Mouse (Mus musculus): ENCODE measurements at regions not wholly inside any gene's neighbourhood (a gene's known extent, or its start where the extent isn't known, plus 50 kb on each side); places are given as distances from the start of the nearest gene placed in this dataset.

DNA sequence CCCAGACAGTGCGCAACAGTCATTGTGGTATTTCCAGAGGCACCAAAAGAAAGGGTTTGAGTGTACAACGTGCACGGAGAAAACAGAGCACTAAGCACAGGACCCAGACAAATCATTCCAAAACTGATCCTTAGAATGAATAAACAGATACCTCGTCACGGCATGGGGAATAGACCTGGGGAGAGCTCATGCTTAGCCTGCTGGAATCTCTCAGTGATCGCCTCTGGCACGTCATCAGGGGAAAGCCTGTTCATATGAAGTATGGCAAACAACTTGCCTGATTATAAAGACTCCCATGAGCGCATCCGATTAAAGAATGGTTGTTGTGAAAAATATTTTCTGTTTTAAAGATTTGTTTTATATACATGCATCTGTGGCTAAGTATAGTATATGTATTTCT lies 86.9 kb upstream of the Dapk1 start:
- DNase-seq (ENCODE audit: low read depth), result no peak

DNA sequence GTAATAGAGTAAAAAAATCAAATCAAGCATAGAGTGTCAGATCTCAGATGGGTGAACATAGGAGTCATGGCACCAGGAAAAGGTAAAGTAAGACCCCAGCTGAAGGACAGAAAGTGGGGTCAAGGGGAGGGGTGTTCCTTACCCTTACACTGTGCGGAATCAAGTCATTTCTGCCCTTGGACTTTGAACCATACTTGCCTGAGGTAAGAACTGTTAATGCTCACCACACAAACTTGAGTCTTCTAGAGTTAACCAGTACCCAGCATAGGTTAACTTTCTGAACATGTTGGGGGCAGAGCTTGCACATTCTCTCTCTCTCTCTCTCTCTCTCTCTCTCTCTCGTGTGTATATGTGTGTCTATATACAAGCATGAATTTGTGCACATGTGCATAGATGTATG lies 83.7 kb upstream of the Dapk1 start:
- DNase-seq (ENCODE audit: low read depth), result no peak

DNA sequence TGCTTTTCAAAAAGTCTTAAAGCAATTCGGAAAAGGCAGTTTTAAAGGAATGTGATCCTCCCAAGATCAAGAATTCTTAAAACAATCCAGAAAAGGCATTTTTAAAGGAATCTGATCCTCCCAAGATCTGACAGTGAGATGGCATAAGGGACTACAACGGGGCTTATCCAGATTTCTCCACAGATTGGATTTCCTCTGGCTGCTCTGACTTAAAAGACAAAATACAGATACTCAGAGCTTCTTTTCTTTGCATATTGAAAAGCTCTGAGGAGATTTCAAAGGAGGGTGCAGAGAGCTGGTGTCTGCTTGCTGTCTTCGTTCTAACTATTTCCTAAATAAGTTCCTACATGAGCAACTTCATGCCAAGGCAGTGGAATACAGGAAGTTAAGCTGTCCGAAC lies 82.0 kb upstream of the Dapk1 start:
- no peak for DNase-seq (ENCODE audit: low read depth)

DNA sequence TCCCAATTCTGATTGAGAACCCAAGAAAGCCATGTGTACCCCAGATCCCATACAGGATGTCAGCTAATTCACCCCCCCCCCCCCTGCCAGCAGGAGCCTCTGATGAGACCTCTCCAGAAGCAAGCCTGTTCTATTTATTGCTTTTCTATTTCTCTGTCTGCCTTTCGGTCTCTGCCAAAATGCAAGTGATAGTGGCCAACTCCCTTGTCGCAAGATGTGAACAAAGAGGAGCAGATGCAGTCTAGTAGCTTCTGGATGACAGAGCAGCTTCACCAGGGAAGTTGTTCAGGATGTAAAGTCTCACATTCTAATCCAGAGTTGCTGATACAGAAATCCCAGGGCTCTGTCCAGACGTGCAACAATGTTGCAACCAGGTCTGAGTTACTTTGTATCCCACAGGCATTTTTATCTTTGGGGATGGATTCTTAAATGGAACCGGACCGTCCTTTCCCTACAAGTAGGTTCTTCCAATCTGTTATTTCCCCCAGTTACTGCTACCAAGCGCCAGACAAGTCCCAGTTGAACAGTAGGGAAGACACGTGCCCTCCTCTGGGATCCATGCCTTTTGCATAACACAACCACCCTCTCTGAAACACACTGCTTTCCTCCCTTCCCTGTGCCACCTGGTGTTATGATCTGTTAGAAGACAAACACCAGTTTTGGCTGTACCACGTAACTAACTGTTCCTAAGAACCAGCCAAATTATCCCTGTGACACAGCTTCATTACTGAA lies 78.9 kb upstream of the Dapk1 start:
- DNase-seq (ENCODE audit: low read depth), result no peak

DNA sequence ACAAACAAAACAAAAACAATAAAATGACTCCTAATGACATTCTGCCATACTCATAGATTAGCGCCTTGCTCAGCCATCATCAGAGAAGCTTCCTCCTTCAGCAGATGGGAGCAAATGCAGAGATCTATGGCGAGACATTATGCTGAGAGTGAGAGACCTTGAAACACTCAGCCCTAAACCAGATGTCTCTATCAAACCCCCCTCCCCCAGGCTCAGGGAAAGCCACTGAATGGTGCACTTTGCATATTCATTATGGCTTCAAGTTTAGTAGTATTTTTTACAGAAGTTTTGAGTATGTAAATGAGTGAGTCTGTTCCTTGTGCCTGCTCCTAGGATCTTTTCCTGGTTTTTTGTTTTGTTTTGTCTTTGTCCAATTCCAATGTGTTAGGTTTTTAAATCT lies 73.9 kb upstream of the Dapk1 start:
- no peak for DNase-seq (ENCODE audit: low read depth)

DNA sequence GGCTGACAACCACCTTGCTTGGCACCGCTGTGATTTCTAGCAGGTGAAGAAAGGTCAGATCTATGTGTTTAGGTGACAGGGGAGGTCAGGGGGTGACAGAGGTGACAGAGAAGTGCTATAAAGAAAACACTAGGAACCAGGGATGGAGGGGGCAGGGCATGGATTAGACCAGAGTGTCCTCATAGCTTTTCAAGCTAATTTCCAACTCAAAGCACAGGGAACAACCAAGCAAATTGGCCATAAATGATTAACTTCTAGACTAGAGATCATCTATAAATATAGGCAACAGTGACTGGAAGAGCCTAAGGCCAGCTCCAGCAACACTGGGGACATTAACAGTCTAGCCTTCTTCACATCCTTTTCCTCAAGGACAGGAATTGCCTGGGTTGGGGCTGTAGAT lies 72.9 kb upstream of the Dapk1 start:
- no peak for DNase-seq (ENCODE audit: low read depth)

DNA sequence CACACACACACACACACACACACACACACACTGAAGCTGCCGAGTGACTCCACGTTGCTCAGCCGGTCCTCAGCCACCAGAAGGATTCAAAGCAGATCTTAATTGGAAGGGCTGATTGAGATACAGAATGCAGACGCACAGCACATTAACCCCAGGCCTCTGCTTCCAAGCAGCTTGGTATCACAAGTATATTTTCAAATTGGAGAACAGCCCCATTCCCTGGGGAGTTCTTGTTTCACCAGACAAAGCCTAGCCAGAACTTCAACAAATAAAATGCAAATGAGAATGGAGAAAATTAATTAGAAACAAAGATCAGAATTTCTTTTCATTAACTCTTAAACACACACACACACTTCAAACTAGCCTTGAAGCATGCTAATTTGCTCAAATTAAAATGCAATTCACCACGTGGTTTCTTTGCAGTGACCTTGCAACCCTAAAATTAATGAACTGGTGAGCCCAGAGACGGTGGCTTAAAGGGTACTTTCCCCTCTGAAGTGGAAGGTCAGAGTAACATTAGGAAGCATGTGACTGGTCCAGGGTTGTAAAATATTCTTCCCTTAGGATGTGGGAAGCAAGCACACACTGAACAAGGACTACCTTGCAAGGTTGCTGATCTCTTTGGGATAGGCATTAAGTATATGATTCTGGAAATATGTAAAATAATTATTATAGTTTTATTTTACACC lies 72.2 kb upstream of the Dapk1 start:
- DNase-seq (ENCODE audit: low read depth), result no peak

DNA sequence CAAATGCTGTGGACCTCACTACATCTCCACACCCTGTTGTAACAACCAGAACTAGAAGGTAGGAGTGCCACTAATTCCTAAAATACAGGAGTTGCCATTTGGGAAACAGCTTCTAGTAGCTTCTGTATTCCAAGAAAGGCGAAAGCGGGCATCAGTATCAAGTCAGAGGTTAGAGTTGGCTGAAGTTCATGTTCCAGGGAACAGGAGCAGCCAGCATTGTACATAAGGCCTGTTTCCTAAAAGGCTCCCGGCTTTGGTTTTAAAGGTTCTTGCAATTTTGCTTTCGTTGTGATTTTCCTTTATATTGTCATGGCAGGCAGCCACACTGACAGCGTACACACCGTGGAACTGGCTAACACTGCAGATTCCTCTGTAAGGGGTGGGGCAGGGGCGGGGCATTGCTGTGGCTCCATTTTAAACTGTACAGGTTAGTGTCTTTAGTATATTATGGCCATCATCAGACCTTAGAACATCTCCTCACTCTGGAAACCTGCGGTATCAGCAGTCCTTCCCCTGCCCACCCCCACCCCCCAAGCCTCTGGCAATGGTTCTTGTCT lies 67.8 kb upstream of the Dapk1 start:
- no peak for DNase-seq (ENCODE audit: low read depth)

DNA sequence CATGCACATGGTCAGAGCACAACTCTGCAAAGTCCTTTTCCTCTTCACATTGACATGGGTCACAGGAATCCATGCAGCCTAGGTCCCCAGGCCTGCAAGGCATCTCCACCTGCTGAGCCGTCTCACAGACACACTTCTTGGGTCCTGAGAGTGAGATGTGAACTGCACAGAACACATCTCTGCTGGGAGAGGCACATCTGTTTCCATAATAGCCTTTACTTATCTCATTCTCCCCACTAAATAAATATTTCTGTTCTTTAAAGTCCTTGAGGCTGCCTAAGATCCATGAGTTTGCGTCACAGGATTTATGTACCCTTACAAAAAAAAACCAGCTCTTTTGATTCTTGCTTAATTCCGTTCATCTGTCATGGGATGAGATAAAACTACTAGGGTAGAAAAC lies 67.2 kb upstream of the Dapk1 start:
- no peak for DNase-seq (ENCODE audit: low read depth)

DNA sequence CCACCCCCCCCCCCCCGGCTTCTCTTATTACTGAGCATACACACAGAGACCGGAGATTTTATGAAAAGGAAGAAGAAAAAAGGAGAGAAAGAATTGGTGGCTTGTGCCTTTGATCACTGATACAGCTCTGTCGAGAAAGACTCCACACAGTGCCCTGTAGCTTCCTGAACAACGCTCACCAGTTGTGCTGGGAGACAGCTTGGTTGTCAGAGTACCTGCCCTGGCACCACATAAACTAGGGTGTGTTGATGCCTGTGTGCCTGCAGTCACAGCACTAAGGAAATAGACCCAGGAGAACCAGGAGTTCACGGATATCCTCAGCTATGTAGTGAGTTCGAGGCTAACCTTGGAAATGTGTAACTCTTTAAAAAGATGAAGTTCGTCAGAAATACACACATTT lies 66.7 kb upstream of the Dapk1 start:
- DNase-seq (ENCODE audit: low read depth), result no peak

DNA sequence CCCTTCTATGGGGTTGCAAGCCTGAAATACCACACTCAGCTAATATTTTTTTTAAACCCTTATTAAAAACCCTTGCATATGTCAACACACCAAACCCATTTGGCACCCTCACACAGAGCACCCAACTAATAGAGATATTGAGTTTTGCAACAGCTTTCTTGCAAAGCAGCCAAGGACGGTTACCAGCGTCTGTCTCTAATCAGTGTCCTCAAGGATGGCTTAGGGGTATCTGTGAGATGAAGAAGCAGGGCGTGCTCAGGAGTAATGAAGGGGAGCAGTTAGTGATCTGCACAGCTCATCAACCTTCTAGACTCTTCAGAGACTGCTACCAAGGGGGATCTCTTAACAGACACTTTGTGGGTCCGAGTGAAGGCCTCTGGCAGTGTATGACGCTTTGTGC lies 65.0 kb upstream of the Dapk1 start:
- no peak for DNase-seq (ENCODE audit: low read depth)

DNA sequence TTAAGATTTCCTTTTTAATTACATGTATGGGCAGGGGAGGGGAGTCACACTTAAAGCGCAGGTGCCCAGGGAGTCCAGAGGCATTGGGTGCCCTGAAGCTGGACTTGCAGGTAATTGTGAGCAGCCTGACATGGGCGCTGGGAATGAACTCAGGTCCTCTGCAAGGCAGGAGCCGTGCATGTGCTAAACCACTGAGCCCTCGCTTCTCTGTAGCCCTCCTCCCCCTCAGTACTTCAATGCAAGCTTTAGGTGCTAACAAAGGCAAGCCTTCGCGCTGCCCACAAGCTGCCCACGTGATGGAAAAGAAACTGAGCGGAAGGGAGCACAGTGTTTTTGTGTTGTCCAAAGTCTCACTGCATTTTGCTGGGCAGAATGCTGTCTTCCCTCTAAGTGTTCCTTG lies 63.6 kb upstream of the Dapk1 start:
- no peak for DNase-seq (ENCODE audit: low read depth)

DNA sequence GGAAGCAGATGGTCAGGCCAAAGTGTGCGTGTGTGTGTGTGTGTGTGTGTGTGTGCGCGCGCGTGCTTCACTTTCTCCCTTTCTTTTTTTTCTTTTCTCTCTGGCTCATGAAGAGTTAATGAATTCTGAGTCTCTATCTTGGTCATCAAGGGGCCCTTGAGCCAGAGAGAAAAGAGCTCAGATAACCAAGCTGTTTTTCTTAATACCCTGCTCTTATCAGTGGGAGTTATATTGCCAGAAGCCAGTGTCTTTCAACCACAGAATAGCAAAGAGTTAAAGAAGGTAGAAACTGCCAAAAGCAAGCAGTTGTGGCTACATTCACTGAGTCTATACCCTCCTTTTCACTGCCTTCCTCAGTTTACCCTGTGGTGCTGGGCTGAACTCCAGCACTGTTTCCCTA lies 60.6 kb upstream of the Dapk1 start:
- no peak for DNase-seq (ENCODE audit: low read depth)

DNA sequence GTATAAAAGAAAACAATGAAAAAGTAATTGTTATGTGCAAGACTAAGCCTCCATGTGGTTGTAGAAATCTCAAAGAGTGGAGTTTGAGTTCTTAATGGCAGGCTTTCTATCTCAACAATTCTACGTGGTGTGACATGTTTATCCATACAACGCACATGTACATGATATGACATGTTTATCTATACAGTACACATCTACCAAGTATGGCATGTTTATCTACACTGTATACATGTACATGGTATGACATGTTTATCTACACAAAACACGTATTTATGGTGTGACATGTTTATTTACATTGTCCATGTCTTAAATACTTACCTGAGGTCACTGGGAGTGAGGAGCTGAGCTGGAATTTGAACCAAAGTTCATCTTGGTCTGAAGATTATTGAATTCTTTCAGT lies 57.4 kb upstream of the Dapk1 start:
- DNase-seq (ENCODE audit: low read depth), result no peak

DNA sequence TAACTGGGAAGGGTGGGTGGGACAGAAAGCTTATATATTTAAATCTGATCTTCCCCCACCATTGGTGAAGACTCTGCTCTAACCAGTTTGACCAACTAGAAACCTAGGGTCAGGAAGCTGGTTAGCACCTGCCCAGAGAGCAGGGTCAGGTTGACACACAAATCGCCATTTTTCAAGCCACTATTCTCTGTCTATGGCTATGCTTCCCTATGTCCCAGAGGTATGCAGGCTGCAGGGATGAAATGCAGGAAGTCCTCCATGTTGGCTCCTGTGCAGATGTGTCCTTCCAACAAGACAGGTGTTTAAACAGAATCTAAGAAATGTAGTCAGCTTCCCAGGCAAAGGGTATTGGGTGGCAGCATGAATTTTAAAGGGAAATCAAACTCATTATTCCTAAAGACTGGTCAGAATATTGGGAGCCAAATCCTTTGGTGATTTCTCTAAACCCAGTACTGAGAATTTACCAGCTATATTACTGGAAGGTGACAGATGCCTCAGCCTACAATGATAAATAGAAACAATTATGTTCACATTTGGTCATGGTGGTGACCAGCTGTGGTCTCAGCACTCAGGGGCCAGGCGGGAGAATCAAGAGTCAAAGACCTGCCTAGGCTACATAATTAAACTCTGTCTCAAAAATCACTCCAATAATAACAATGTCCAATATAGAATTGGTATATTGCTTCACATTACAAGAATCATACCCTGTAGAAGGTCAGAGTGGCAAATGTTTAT lies 55.6 kb upstream of the Dapk1 start:
- no peak for DNase-seq (ENCODE audit: low read depth)
